Mouse (Mus musculus): ENCODE measurements around the gene Serinc5.

- TF ChIP-seq CTCF (IDR thresholded peaks at IDR 0.05): peak; percentile 76
- TF ChIP-seq POLR2A (IDR thresholded peaks at IDR 0.05; ENCODE audit: insufficient read depth, low read depth, low read length): no peak
- TF ChIP-seq EP300 (IDR thresholded peaks at IDR 0.05; ENCODE audit: insufficient read depth, low read depth, low read length): no peak
Measured at GRCm38 (mm10) chr13:92750976-92751518, 140.2 kb downstream of the Serinc5 start.

Data from heart, adult 2 months (tissue).